Mouse (Mus musculus): ENCODE results near the gene St7. TPM values are rescaled to one million over a fixed set of nuclear protein-coding genes. Genes with fewer than 3 reads are reported as not detected.
"Not testable (repeated sequence)": the region's sequence is repeated elsewhere in the genome, so short reads cannot be mapped to it uniquely, and the experiment has no call there.

The St7 gene
- polyA plus RNA-seq, 1 experiment from 2014 or later, result 63.4 TPM

DNA sequence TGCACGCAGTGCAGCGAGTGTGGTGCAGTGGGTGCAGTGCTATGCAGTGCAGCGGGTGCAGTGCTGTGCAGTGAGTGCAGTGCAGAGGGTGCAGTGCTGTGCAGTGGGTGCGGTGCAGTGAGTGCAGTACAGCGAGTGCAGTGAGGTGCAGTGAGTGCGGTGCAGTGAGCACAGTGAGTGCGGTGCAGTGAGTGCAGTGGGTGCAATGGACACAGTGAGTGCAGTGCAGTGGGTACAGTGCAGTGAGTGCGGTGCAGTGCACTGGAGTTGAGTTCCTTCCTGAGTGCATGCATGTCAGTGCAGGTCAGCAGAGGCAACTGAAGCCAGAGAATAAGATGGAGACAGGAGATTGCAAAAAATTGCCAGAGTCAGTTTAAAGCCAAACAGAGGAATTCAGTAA is 10.9 kb upstream of the St7 start:
- no peak overlapping the region for H3K27ac ChIP-seq
- no peak overlapping the region for H3K9ac ChIP-seq
- no peaks in the 10 kb centered on the region for H3K36me3 ChIP-seq (replicated peaks)
- ATAC-seq (replicated peaks), result no peak
- 97% methylated on average over 8 of the region's 8 CpGs for WGBS
- no peaks in the 10 kb centered on the region for H3K9me3 ChIP-seq
- H3K4me2 ChIP-seq, result no peak overlapping the region
- no peak overlapping the region for H3K4me3 ChIP-seq
- no peaks in the 10 kb centered on the region for H3K27me3 ChIP-seq (replicated peaks)
- H3K4me1 ChIP-seq, result no peaks in the 10 kb centered on the region

DNA sequence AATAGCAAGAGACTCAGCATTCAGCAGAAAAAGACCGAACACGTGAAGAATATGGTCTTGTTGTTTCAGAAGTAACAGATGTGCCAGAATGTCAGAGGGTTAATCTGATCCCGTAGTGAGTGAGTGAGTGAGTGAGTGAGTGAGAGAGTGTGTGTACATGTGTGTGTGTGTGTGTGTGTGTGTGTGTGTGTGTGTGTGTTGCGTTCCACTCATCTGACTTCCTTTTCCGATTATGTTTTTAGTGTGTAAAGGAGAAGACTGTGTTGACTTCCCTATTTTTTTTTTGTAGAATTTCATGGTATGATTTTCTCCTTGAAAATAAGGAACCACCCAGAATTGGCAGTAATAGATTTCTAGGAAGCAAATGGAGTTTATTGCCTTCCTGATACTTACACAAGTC is 4.1 kb upstream of the St7 start:
- Histone ChIP-seq H3K27me3 (replicated peaks) (no peaks in the 10 kb centered on the region), H3K4me1 (peaks cover 3% of the 10 kb centered on the region; the same call in 1 of the 2 replicates), H3K4me2 (no peak overlapping the region), H3K9ac (no peak overlapping the region), H3K36me3 (replicated peaks) (no peaks in the 10 kb centered on the region), H3K27ac (no peak overlapping the region), H3K9me3 (no peaks in the 10 kb centered on the region), H3K4me3 (no peak overlapping the region)
- no peak for ATAC-seq (replicated peaks)
- WGBS, result 86% methylated on average over 5 of the region's 5 CpGs

DNA sequence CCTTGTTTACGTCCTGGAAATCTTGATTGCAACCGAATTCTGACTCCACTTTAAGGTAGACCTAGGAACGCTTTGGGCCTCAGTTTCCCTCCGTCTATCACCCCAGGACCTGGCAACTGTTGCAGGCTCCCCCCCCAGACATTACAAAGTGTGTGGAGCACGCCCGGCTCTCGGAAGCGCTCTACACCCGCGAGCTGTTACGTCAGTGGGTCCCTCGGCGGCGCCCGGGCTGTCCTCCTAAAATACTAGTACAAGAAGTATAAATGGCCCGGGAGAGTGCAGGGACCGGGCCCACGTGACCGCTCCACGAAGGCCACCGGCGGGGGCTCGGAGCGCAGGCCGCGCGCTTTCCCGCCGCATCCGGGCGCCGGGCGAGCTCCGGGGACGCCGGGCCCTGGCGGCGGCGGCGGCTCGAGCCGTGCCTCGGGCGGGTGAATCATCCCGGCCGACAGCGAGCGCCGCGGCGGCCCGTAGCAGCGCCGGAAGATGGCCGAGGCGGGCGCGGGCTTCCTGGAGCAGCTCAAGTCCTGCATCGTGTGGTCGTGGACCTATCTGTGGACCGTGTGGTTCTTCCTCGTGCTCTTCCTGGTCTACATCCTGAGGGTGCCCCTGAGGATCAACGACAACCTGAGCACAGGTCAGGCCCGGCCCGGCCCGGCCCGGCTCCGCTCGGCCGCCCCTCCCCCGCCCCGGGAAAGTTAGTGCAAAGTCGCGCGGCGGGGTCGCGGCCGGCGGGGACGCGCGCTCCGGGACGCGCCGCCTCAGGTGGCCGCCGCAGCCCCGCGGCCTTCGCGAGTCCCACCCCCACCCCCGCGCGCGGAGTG is 1.2 kb downstream of the St7 start:
- H3K27ac ChIP-seq, result peak overlapping the region; percentile 69
- peaks cover 4% of the 10 kb centered on the region; the same call in 1 of the 2 replicates for H3K4me1 ChIP-seq
- peak overlapping the region; percentile 93 for H3K4me2 ChIP-seq
- H3K9ac ChIP-seq, result peak overlapping the region; percentile 63
- H3K27me3 ChIP-seq (replicated peaks), result no peaks in the 10 kb centered on the region
- peak; percentile 92 for ATAC-seq (replicated peaks)
- H3K4me3 ChIP-seq, result peak overlapping the region; percentile 77
- under 1% methylated on average over 83 of the region's 97 CpGs for WGBS
- H3K9me3 ChIP-seq, result no peaks in the 10 kb centered on the region
- no peaks in the 10 kb centered on the region for H3K36me3 ChIP-seq (replicated peaks)

DNA sequence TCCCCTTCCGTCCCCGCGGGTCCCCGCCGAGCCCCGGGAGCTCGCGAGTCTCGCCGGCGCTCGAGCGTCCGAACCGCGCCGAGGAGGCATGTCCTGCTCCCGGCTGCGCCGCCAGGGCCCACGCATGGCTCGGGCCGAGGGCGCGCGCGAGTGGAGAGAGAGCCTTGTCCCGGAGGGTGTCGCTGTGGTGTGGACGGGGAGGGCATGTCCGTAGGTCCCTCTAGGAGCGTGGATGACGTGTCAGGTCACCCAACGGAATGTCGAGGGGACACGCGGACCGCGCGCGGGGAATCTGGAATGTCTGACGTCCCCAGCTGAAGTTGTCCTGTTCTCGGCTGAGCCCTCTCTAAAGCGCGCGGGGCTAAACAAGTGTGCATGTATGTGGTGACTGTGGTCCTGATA is 1.8 kb downstream of the St7 start:
- WGBS, result under 1% methylated on average over 46 of the region's 46 CpGs
- no peaks in the 10 kb centered on the region for H3K27me3 ChIP-seq (replicated peaks)
- H3K4me1 ChIP-seq, result peaks cover 4% of the 10 kb centered on the region; the same call in 1 of the 2 replicates
- peak; percentile 86 for ATAC-seq (replicated peaks)
- H3K9ac ChIP-seq, result peak overlapping the region; percentile 63
- H3K9me3 ChIP-seq, result no peaks in the 10 kb centered on the region
- no peaks in the 10 kb centered on the region for H3K36me3 ChIP-seq (replicated peaks)
- peak overlapping the region; percentile 69; the same call in 1 of the 2 replicates for H3K27ac ChIP-seq
- H3K4me2 ChIP-seq, result peak overlapping the region; percentile 93
- H3K4me3 ChIP-seq, result peak overlapping the region; percentile 77

DNA sequence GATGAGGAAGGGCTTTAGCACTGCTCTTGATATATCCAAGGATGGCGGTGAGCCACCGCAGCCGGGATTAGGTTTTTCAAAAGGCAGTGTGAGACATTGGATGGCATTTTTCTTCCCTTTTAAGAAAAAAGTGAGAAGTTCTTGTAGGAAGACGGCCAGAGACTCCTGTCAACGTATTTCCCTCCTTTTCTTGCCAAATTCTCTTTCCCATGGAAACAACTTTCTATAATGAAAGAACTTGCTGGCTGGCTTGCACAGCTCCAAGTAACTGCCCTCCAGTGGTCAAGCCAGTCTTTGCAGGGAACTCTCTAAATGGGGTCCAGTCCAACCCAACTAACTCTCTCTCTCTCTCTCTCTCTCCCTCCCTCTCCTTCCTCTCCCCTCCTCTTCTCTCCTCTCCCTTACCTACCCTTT is 3.6 kb downstream of the St7 start:
- Histone ChIP-seq H3K27ac (no peak overlapping the region), H3K36me3 (replicated peaks) (no peaks in the 10 kb centered on the region), H3K4me2 (no peak overlapping the region), H3K9ac (no peak overlapping the region), H3K4me1 (peaks cover 4% of the 10 kb centered on the region; the same call in 1 of the 2 replicates), H3K27me3 (replicated peaks) (no peaks in the 10 kb centered on the region), H3K4me3 (no peak overlapping the region), H3K9me3 (no peaks in the 10 kb centered on the region)
- no peak for ATAC-seq (replicated peaks)
- 50% methylated on average over 5 of the region's 5 CpGs for WGBS

DNA sequence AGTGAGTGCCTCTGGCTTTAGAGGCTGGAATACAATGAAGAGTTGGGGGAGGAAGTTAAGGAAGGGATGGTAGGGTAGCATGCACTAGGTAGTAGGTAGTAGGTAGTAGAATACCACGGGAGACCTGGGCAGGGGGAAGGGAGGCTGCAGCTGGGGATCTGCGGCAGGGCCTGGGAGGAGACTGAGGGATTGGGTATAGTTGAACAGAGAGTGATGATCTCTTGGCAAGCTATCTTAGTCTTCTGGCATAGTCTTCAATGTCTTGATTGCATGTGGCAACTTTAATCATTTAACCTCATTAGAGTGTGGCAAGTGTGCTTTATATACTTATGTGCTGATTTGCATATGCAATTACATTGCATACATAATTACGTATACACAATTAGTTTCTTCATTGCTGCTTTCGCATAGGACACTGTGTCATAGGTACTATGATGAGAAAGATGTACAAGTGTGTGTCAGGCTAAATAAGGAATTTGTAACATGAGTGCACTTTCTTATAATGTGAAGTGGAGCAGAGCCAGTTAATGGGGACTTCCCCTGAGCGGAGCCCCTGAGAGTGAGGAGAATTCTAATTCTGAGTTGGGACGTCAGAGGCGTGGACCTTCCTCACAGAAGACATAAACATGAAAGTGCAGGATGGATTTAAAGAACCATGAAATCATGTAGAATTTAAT is 8.3 kb downstream of the St7 start:
- H3K36me3 ChIP-seq (replicated peaks), result no peaks in the 10 kb centered on the region
- H3K9ac ChIP-seq, result no peak overlapping the region
- no peak overlapping the region for H3K27ac ChIP-seq
- no peaks in the 10 kb centered on the region for H3K27me3 ChIP-seq (replicated peaks)
- 52% methylated on average over 7 of the region's 7 CpGs for WGBS
- H3K4me1 ChIP-seq, result no peaks in the 10 kb centered on the region
- H3K4me2 ChIP-seq, result no peak overlapping the region
- peak; percentile 55 for ATAC-seq (replicated peaks)
- no peaks in the 10 kb centered on the region for H3K9me3 ChIP-seq
- H3K4me3 ChIP-seq, result no peak overlapping the region

DNA sequence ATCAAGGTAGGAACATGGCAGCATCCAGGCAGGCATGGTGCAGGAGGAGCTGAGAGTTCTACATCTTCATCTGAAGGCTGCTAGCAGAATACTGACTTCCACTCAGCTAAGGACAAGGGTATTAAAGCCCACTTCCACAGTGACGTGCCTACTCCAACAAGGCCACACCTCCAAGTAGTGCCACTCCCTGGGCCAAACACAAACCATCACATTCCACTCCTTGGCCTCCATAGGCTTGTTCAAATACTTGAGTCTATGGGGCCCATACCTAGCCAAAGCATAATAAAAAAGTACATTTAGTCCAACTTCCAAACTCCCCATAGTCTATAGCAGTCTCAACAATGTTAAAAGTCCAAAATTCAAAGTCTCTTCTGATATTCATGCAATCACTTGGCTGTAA is 11.3 kb downstream of the St7 start:
- not testable (repeated sequence) for H3K4me1 ChIP-seq; H3K36me3 ChIP-seq (replicated peaks); H3K27me3 ChIP-seq (replicated peaks); H3K4me2 ChIP-seq; H3K27ac ChIP-seq; H3K4me3 ChIP-seq; H3K9ac ChIP-seq; H3K9me3 ChIP-seq; ATAC-seq (replicated peaks)
- WGBS, result 79% methylated on average over 1 of the region's 1 CpGs

DNA sequence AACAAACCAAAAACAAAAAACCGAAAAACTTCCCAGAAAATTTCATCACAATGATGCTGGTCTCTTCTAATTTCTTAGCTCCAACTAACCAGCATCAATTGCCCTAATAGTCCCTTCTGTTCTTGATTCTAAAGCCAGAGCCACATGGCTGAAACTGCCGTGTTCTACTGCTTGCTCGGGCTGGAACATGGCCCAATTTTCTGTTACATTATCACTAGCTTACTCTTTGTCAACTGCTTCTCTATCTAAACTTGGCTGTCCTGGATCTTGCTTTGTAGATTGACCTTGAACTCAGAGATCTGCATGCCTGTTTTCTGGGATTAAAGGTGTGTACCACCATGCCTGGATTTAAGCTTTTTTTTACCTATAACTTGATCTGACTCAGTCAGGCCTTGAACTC is 13.2 kb downstream of the St7 start:
- H3K9me3 ChIP-seq, result no peaks in the 10 kb centered on the region
- no peak for ATAC-seq (replicated peaks)
- no peak overlapping the region for H3K9ac ChIP-seq
- no peak overlapping the region for H3K27ac ChIP-seq
- H3K36me3 ChIP-seq (replicated peaks), result no peaks in the 10 kb centered on the region
- WGBS, result 94% methylated on average over 3 of the region's 3 CpGs
- H3K27me3 ChIP-seq (replicated peaks), result no peaks in the 10 kb centered on the region
- H3K4me3 ChIP-seq, result no peak overlapping the region
- H3K4me1 ChIP-seq, result no peaks in the 10 kb centered on the region
- H3K4me2 ChIP-seq, result no peak overlapping the region

DNA sequence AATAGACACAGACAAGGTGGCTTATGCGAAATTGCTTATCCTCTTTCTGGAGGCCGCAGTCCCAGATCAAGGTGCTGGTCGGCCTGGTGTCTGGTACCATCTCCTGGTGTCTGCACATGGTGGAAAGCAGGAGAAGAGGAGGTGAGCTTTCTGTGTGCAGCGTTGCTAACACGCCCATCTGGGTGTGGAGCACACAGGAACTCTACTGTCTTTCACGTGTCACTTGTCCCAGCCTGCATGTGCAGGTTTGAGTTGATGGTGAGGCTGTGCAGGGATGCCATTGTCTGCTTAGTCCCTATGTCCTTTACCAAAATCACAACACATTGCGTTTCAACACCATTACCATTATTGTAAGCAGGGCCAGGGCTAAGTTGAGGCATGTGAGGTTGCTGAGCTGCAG is 26.2 kb downstream of the St7 start:
- H3K27me3 ChIP-seq (replicated peaks), result no peaks in the 10 kb centered on the region
- no peak overlapping the region for H3K4me2 ChIP-seq
- H3K4me3 ChIP-seq, result no peak overlapping the region
- H3K9me3 ChIP-seq, result no peaks in the 10 kb centered on the region
- no peaks in the 10 kb centered on the region for H3K4me1 ChIP-seq
- no peak overlapping the region for H3K9ac ChIP-seq
- H3K27ac ChIP-seq, result no peak overlapping the region
- WGBS, result 93% methylated on average over 7 of the region's 7 CpGs
- ATAC-seq (replicated peaks), result no peak
- no peaks in the 10 kb centered on the region for H3K36me3 ChIP-seq (replicated peaks)

DNA sequence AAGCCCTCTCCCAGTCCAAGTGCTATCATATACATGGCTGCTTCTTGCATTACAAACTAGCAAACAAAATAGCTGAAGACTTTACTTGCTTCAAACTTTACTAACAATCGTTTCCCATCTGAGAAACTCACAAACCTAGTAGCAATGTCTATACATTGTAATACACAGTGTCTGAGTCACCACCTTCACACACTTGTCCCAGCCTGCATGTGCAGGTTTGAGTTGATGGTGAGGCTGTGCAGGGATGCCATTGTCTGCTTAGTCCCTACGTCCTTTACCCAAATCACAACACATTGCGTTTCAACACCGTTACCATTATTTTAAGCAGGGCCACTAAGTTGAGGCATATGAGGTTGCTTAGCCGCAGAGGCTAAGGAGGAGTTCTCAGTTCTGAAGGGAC is 26.7 kb downstream of the St7 start:
- no peaks in the 10 kb centered on the region for H3K9me3 ChIP-seq
- no peaks in the 10 kb centered on the region for H3K36me3 ChIP-seq (replicated peaks)
- no peak overlapping the region for H3K27ac ChIP-seq
- no peaks in the 10 kb centered on the region for H3K27me3 ChIP-seq (replicated peaks)
- no peak overlapping the region for H3K4me2 ChIP-seq
- H3K9ac ChIP-seq, result no peak overlapping the region
- no peak for ATAC-seq (replicated peaks)
- WGBS, result 94% methylated on average over 5 of the region's 5 CpGs
- H3K4me3 ChIP-seq, result no peak overlapping the region
- no peaks in the 10 kb centered on the region for H3K4me1 ChIP-seq

DNA sequence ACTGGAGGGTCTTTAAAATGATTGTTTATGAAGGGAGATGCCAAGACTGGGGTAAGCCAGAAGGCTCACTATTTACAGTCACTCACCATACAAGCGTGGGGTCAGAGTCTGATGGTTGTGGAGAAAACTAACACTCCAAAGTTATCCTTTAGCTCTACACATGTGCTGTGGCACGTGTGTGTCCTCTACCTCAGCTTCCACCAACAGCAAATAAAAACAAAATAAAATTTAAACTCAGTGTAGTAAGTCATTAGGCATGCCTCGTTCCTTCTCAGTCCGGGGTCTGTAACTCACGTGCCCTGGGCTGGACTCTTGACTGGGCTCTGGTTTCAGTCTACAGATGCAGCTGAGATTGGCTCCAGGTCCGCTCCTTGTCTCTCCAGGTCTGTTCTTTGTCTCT is 27.3 kb downstream of the St7 start:
- no peaks in the 10 kb centered on the region for H3K4me1 ChIP-seq
- H3K9me3 ChIP-seq, result no peaks in the 10 kb centered on the region
- no peaks in the 10 kb centered on the region for H3K36me3 ChIP-seq (replicated peaks)
- no peak overlapping the region for H3K9ac ChIP-seq
- no peak overlapping the region for H3K4me2 ChIP-seq
- 91% methylated on average over 6 of the region's 6 CpGs for WGBS
- H3K4me3 ChIP-seq, result no peak overlapping the region
- H3K27ac ChIP-seq, result no peak overlapping the region
- no peak for ATAC-seq (replicated peaks)
- no peaks in the 10 kb centered on the region for H3K27me3 ChIP-seq (replicated peaks)

DNA sequence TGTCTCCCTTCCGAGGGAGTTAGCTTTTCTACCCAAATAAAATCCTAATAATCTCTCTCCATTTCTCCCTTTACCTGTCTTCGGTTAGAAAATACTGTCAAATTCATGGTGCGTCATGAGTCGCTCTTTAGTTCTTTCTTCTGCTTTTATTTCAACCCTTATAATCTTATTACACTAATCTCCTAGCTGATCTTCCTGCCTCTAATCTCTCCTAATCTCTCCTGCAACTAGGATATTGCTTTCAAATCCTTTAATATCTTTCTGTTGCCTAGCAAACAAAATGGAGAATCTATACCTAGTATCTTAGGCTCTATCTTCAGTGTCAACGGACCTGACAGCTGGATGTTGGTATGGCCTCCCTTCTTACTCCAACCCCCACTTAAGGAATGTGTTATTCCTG is 29.0 kb downstream of the St7 start:
- no peak overlapping the region for H3K4me2 ChIP-seq
- no peaks in the 10 kb centered on the region for H3K4me1 ChIP-seq
- no peaks in the 10 kb centered on the region for H3K36me3 ChIP-seq (replicated peaks)
- no peak overlapping the region for H3K9ac ChIP-seq
- WGBS, result 22% methylated on average over 5 of the region's 5 CpGs
- H3K27ac ChIP-seq, result no peak overlapping the region
- H3K4me3 ChIP-seq, result no peak overlapping the region
- H3K9me3 ChIP-seq, result no peaks in the 10 kb centered on the region
- H3K27me3 ChIP-seq (replicated peaks), result no peaks in the 10 kb centered on the region
- no peak for ATAC-seq (replicated peaks)

All from midbrain, embryonic 15.5 days (tissue).